Mouse (Mus musculus) kidney, adult 2 months (tissue): ENCODE results near the gene Slc9a2.

Experiments used
- CTCF ChIP-seq: fragments of 200-500 bp; conservative IDR thresholded peaks from 2 replicates; pipeline ENCODE4 v1.5.1; 2011; ENCODE audit warnings: low read depth, mild to moderate bottlenecking, control low read depth, low read length, moderate library complexity, mixed read lengths; ENCODE audit not compliant: insufficient read depth, insufficient read length
- POLR2A ChIP-seq: fragments of 200-500 bp; IDR thresholded peaks from one replicate; pipeline ENCODE4 v1.6.1; 2011; ENCODE audit warnings: low read depth, low read length, control low read depth

DNA sequence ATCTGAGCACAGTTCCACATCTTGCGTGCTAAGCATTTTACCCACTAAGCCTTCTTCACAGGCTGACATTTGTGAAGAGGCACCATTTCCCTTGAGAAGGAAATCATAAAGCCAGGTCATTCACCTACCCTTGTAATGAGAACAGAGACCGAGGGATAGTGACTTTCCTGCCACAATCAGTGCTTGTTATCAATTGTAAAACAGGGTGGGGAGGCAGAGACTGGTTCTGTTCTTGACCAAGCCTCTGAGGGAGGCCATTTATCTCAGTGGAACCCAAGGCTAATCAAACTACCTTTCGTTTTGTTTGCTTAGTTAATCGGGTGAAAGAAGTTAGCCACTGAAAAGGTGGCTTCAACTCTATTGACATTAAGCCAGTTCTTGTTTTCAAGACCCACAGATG, 23.3 kb upstream of the Slc9a2 start:
- TF ChIP-seq POLR2A: no peak
- no peak for TF ChIP-seq CTCF
